Mouse (Mus musculus) intestine, embryonic 16.5 days (tissue): ENCODE data around the gene Bex3. TPM values are rescaled to one million over a fixed set of nuclear protein-coding genes. Genes with fewer than 3 reads are reported as not detected.

Experiments used
- ATAC-seq: fragments of 200-750 bp; cut with Nextera tagmentation; 2 replicates; pipeline ENCODE4 v1.8.0; 2017; ENCODE audit warnings: moderate TSS enrichment, moderate library complexity
- H3K27ac ChIP-seq: fragments of 300-500 bp; sonication (generic); 2 replicates; pipeline ENCODE4 v1.5.1; 2014; ENCODE audit warnings: mild to moderate bottlenecking, low read length
- H3K27me3 ChIP-seq: fragments of 300-500 bp; sonication (generic); replicated peaks from 2 replicates; pipeline ENCODE4 v1.6.1; 2014; ENCODE audit warnings: low read length, control low read depth, mixed read lengths; ENCODE audit not compliant: control insufficient read depth, insufficient read depth
- H3K36me3 ChIP-seq: fragments of 300-500 bp; sonication (generic); 2 replicates; pipeline ENCODE4 v1.6.1; 2014; ENCODE audit warnings: low read length, control low read depth; ENCODE audit not compliant: control insufficient read depth, insufficient read depth
- H3K4me1 ChIP-seq: fragments of 300-500 bp; sonication (generic); 2 replicates; pipeline ENCODE4 v1.6.1; 2014; ENCODE audit warnings: low read length, control low read depth, mixed read lengths; ENCODE audit not compliant: control insufficient read depth, insufficient read depth
- H3K4me2 ChIP-seq: fragments of 300-500 bp; sonication (generic); 2 replicates; pipeline ENCODE4 v1.6.1; 2014; ENCODE audit warnings: low read depth, low read length, control low read depth
- H3K4me3 ChIP-seq: fragments of 300-500 bp; sonication (generic); 2 replicates; pipeline ENCODE4 v1.5.1; 2014; ENCODE audit warnings: mild to moderate bottlenecking, low read length
- H3K9ac ChIP-seq: fragments of 300-500 bp; sonication (generic); 2 replicates; pipeline ENCODE4 v1.6.1; 2014; ENCODE audit warnings: low read depth, low read length
- H3K9me3 ChIP-seq: fragments of 300-500 bp; sonication (generic); 2 replicates; pipeline ENCODE4 v1.6.1; 2016; ENCODE audit warnings: low read length, control low read depth; ENCODE audit not compliant: control insufficient read depth
- WGBS: fragments of 180-500 bp; shearing (Covaris S2); extraction: QIAGEN DNeasy Blood & Tissue Kit; methylation state at CpG from one replicate; pipeline ENCODE4 v1.1.7; 2014; 5-methylcytosine and 5-hydroxymethylcytosine counted together
- polyA plus RNA-seq: library from polyadenylated mRNA; unstranded; fragments of >200 nt; fragmentation: Nextera tagmentation; extraction: Ambion mirVana; gene quantifications from 2 replicates; pipeline ENCODE4 v1.2.1, GENCODE M21; 2015

The Bex3 gene
- polyA plus RNA-seq, 1 experiment from 2014 or later = 360 TPM

GRCm38 (mm10) chrX:136290817-136291281 lies 20.8 kb downstream of the Bex3 start:
- ATAC-seq = no peak
- WGBS = 30% methylated on average over 8 of the region's 8 CpGs
- no peak overlapping the region for H3K27ac ChIP-seq
- H3K4me1 ChIP-seq = no peaks in the 10 kb centered on the region
- H3K36me3 ChIP-seq = no peaks in the 10 kb centered on the region
- H3K4me3 ChIP-seq = no peak overlapping the region
- H3K27me3 ChIP-seq = no peaks in the 10 kb centered on the region
- H3K9me3 ChIP-seq = no peaks in the 10 kb centered on the region
- no peak overlapping the region for H3K9ac ChIP-seq
- no peak overlapping the region for H3K4me2 ChIP-seq

GRCm38 (mm10) chrX:136304295-136304694 lies 34.2 kb downstream of the Bex3 start:
- no peak for ATAC-seq
- no peak overlapping the region for H3K27ac ChIP-seq
- H3K4me2 ChIP-seq = no peak overlapping the region
- no peak overlapping the region for H3K4me3 ChIP-seq
- H3K27me3 ChIP-seq = no peaks in the 10 kb centered on the region
- H3K36me3 ChIP-seq = no peaks in the 10 kb centered on the region
- no peak overlapping the region for H3K9ac ChIP-seq
- H3K4me1 ChIP-seq = no peaks in the 10 kb centered on the region
- no peaks in the 10 kb centered on the region for H3K9me3 ChIP-seq

DNA sequence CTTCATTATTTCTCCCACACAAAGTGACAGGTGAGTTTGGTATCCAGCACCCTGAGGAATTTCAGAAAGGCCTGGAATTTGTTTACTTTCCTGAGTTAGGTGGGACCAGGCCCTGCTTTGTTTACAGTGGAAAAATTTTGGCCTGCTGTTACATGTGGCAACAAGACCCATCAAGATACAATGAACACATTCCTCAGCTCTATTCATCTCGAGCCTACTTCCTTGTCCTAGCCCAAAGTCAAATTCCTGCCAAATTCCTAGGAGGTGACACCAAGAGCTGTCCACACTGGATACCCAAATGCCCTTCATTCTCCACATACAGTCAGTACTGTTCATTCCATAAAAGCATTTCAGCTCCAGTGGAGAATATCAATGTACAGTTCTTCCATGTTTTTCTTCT lies 36.1 kb downstream of the Bex3 start:
- Histone ChIP-seq H3K4me3 (no peak overlapping the region), H3K4me1 (no peaks in the 10 kb centered on the region), H3K9ac (no peak overlapping the region), H3K27ac (no peak overlapping the region), H3K27me3 (no peaks in the 10 kb centered on the region), H3K4me2 (no peak overlapping the region), H3K9me3 (no peaks in the 10 kb centered on the region), H3K36me3 (no peaks in the 10 kb centered on the region)
- 48% methylated on average over 1 of the region's 1 CpGs for WGBS
- no peak for ATAC-seq

DNA sequence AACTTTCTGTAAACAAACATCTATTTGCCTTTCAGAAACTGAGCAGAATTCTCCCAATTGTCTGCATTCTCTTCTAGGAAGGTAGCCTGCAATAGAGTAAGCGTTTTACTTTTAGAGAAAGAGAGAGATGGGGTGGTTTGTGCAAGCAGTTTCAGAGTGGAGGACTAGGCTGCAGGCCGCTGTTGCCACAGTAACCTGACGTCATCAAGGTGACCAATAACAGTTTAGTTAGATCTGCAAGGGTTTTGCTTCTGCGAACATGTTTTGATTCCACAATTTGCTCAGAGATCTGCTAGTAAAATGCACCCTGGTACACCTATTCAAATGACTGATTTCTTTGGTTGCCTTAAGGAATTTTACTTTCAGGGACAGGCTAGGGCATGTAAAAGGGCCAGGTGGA lies 43.2 kb downstream of the Bex3 start:
- H3K4me3 ChIP-seq = no peak overlapping the region
- no peak overlapping the region for H3K4me2 ChIP-seq
- no peaks in the 10 kb centered on the region for H3K9me3 ChIP-seq
- H3K4me1 ChIP-seq = no peaks in the 10 kb centered on the region
- H3K9ac ChIP-seq = no peak overlapping the region
- H3K27ac ChIP-seq = no peak overlapping the region
- WGBS = 27% methylated on average over 4 of the region's 4 CpGs
- no peak for ATAC-seq
- H3K36me3 ChIP-seq = no peaks in the 10 kb centered on the region
- no peaks in the 10 kb centered on the region for H3K27me3 ChIP-seq

DNA sequence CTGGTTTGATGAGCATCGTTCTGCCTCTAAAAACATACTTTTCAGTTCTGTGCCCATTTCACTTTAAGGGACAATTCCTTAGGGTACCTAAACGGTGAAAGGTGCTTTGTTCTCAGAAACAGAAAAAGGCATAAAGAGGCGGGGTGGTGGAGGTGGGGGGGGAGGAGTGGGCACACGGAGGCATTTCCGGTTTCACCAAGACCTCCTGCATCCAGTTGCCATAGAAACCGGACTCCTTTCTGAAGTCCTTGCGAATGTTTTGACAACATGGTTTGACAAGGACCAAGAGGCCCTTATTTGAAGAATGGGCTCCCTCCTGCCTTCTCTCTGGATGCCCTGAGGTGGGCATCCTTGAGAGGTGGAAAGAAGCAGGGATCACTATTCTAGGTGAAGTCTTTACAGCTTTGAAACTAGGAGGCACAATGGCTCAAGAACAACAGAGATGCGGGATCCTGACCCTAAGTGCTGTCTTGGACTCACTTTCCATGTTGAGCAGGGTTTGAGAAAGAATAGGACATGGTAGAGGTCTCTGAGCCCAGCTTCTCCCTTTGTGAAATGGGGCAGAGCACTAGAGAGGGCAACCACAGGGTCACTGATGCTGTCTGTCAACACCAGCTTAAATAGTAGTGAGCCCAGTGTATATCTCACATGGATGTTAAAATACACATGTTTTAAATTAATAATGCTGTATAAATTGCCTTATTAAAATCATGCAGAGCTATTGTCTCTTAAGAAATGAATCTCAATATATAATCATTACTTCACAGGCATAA lies 43.9 kb downstream of the Bex3 start:
- no peak overlapping the region for H3K27ac ChIP-seq
- no peak overlapping the region for H3K9ac ChIP-seq
- no peak overlapping the region for H3K4me2 ChIP-seq
- H3K36me3 ChIP-seq = no peaks in the 10 kb centered on the region
- no peaks in the 10 kb centered on the region for H3K4me1 ChIP-seq
- H3K9me3 ChIP-seq = no peaks in the 10 kb centered on the region
- ATAC-seq = no peak
- 33% methylated on average over 8 of the region's 8 CpGs for WGBS
- no peaks in the 10 kb centered on the region for H3K27me3 ChIP-seq
- H3K4me3 ChIP-seq = no peak overlapping the region

- H3K27me3 ChIP-seq = no peaks in the 10 kb centered on the region
- no peak overlapping the region for H3K4me3 ChIP-seq
- H3K4me2 ChIP-seq = no peak overlapping the region
- no peaks in the 10 kb centered on the region for H3K36me3 ChIP-seq
- no peak overlapping the region for H3K27ac ChIP-seq
- no peak for ATAC-seq
- 72% methylated on average over 4 of the region's 4 CpGs for whole genome bisulfite sequencing
- no peak overlapping the region for H3K9ac ChIP-seq
- H3K4me1 ChIP-seq = no peaks in the 10 kb centered on the region
- no peaks in the 10 kb centered on the region for H3K9me3 ChIP-seq
Measured at GRCm38 (mm10) chrX:136319953-136320352, 49.9 kb downstream of the Bex3 start.

Other genes with a start within 250 kb of the Bex3 start
- gene Arxes1, start 236.9 kb upstream of the Bex3 start, polyA plus RNA-seq = 19.3 and 22.1 TPM in 2 replicates
- gene Bex2, start 202.0 kb upstream of the Bex3 start, polyA plus RNA-seq = 106 and 108 TPM in 2 replicates
- gene Nxf3, start 185.0 kb upstream of the Bex3 start, polyA plus RNA-seq = 0.11 and 0.12 TPM in 2 replicates
- gene Bex4, start 131.3 kb upstream of the Bex3 start, polyA plus RNA-seq = 242 and 258 TPM in 2 replicates
- 232 and 243 TPM in 2 replicates for gene Tceal8, start 97.9 kb upstream of the Bex3 start, polyA plus RNA-seq
- gene Tceal5, start 66.4 kb upstream of the Bex3 start, polyA plus RNA-seq = 3.8 and 4.3 TPM in 2 replicates
- 0.84 and 0.95 TPM in 2 replicates for gene Tceal7, start 55.5 kb upstream of the Bex3 start, polyA plus RNA-seq
- 151 and 167 TPM in 2 replicates for gene Bex1, start 54.7 kb upstream of the Bex3 start, polyA plus RNA-seq
- 556 and 559 TPM in 2 replicates for gene Tceal9, start 25.2 kb upstream of the Bex3 start, polyA plus RNA-seq
- gene Kir3dl1, start 247.7 kb downstream of the Bex3 start, polyA plus RNA-seq = 0.17 TPM in 1 of 2 replicates, not detected in the other